Mouse (Mus musculus) myocyte (in vitro differentiated cells): ENCODE measurements around the gene Nod2.

Experiments
- CEBPB ChIP-seq: IDR thresholded peaks from 2 replicates; pipeline ENCODE4 v1.6.1; 2011; ENCODE audit warnings: mild to moderate bottlenecking, moderate library complexity; ENCODE audit not compliant: poor library complexity, insufficient read depth, severe bottlenecking
- E2F4 ChIP-seq: IDR thresholded peaks from one replicate; pipeline ENCODE4 v1.6.1; 2011; ENCODE audit warnings: mild to moderate bottlenecking, control low read depth, moderate library complexity; ENCODE audit not compliant: insufficient read depth
- MAX ChIP-seq: IDR thresholded peaks from one replicate; pipeline ENCODE4 v1.6.1; 2011; ENCODE audit warnings: low read depth, mild to moderate bottlenecking, control low read depth
- MYOD1 ChIP-seq, 3 experiments: IDR thresholded peaks; one replicate each; pipeline ENCODE4 v1.6.1; 2011; ENCODE audit warnings: control low read depth in 2 of 3, low read depth in 2 of 3, mild to moderate bottlenecking in 2 of 3, moderate library complexity in 1 of 3; ENCODE audit not compliant: insufficient read length in 2 of 3, control insufficient read depth in 1 of 3
- MYOG ChIP-seq, 3 experiments: IDR thresholded peaks; one replicate each; pipeline ENCODE4 v1.6.1; 2011; ENCODE audit warnings: control low read depth in 2 of 3, low read depth in 2 of 3, mild to moderate bottlenecking in 2 of 3; ENCODE audit not compliant: insufficient read length in 2 of 3, control insufficient read depth in 1 of 3, insufficient read depth in 1 of 3
- POLR2A ChIP-seq: IDR thresholded peaks from one replicate; pipeline ENCODE4 v1.6.1; 2011; ENCODE audit warnings: low read depth, mild to moderate bottlenecking, control low read depth, moderate library complexity; ENCODE audit not compliant: insufficient read length
- POLR2AphosphoS2 ChIP-seq: IDR thresholded peaks from one replicate; pipeline ENCODE4 v1.6.1; 2011; ENCODE audit warnings: low read depth, control low read depth; ENCODE audit not compliant: insufficient read length
- REST ChIP-seq: IDR thresholded peaks from one replicate; pipeline ENCODE4 v1.6.1; 2011; ENCODE audit warnings: mild to moderate bottlenecking, control low read depth, moderate library complexity; ENCODE audit not compliant: insufficient read depth, insufficient read length
- SRF ChIP-seq: IDR thresholded peaks from one replicate; pipeline ENCODE4 v1.6.1; 2011; ENCODE audit warnings: low read depth; ENCODE audit not compliant: control insufficient read depth, insufficient read length
- TCF12 ChIP-seq: IDR thresholded peaks from one replicate; pipeline ENCODE4 v1.6.1; 2011; ENCODE audit warnings: mild to moderate bottlenecking, control low read depth; ENCODE audit not compliant: poor library complexity, insufficient read depth, severe bottlenecking
- TCF3 ChIP-seq: IDR thresholded peaks from one replicate; pipeline ENCODE4 v1.6.1; 2011; ENCODE audit warnings: low read depth, control low read depth; ENCODE audit not compliant: insufficient read length
- USF1 ChIP-seq: IDR thresholded peaks from one replicate; pipeline ENCODE4 v1.6.1; 2011; ENCODE audit warnings: low read depth, mild to moderate bottlenecking, control low read depth, moderate library complexity

DNA sequence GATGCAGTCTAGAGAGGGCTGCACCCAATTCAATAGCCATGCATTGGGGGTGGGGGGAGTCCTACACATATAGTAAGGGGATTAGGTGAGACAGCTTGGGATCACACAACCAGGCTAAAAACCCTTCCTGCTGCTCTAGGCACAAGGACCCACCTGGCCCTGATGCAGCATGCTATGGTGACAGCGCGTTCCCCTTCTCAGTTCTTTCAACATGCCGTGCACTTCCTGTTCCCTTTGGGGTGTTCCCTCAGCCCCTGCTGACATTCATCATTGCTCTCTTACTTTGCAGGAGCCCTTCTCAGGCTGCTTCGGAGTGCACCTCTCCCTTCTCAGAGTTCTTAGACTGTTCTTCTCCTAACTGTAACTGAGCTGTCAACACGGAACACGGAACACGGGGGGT lies 47.2 kb downstream of the Nod2 start:
- TF ChIP-seq MYOD1 (IDR thresholded peaks at IDR 0.05; ENCODE audit: control insufficient read depth in 1 of 3, insufficient read length in 2 of 3, low read depth in 2 of 3) (no peak), SRF (no peak), USF1 (no peak), POLR2A (no peak), POLR2AphosphoS2 (no peak), MAX (no peak), TCF12 (no peak), CEBPB (no peak), MYOG (IDR thresholded peaks at IDR 0.05; ENCODE audit: control insufficient read depth in 1 of 3, insufficient read depth in 1 of 3, insufficient read length in 2 of 3, low read depth in 2 of 3) (no peak), REST (no peak), E2F4 (no peak), TCF3 (no peak)
